Mouse (Mus musculus): ENCODE data around the gene Ctrc.

- TF ChIP-seq CTCF (IDR thresholded peaks at IDR 0.05; ENCODE audit: insufficient read depth, low read length) (peak; percentile 93), POLR2A (IDR thresholded peaks at IDR 0.05; ENCODE audit: borderline replicate concordance, extremely low read depth, low read depth, low read length) (no peak)
Measured at GRCm38 (mm10) chr4:141857422-141857930, 11.3 kb upstream of the Ctrc start.
